Mouse (Mus musculus): Measurements from ENCODE around the gene Glyctk. TPM values are rescaled to one million over a fixed set of nuclear protein-coding genes. Genes with fewer than 3 reads are reported as not detected.

Gene Glyctk
- 26.7 TPM for polyA plus RNA-seq (2014; fragmentation: Illumina TruSeq; extraction: RNeasy Lipid Tissue Mini Kit (QIAGEN cat#74804); ENCODE audit: low read depth, low replicate concordance)

DNA sequence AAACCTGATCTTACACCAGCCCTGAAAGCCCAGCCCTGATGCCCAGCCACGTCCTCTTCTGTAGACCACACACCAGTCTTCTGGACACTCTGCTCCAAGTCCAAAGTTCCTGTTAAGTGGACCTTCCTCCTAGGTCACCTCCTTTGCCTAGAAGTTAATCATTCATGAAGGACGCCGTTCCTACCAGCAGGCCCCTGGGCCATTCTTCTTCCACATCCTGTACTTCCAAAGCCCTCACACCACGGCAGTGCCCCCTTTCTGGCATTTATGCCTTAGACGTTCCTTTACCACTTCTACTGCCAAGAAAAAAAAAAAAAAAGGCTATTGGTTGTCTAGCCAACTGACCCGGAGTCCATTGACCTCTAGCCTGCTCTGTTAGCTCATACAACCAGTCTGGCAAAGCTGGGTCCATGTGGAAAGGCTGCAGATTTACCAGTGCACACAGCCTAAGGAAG, at the start of gene Glyctk:
Gene Glyctk (minus strand): TSS at position 102 of the 455 bp plus-strand sequence.

DNA sequence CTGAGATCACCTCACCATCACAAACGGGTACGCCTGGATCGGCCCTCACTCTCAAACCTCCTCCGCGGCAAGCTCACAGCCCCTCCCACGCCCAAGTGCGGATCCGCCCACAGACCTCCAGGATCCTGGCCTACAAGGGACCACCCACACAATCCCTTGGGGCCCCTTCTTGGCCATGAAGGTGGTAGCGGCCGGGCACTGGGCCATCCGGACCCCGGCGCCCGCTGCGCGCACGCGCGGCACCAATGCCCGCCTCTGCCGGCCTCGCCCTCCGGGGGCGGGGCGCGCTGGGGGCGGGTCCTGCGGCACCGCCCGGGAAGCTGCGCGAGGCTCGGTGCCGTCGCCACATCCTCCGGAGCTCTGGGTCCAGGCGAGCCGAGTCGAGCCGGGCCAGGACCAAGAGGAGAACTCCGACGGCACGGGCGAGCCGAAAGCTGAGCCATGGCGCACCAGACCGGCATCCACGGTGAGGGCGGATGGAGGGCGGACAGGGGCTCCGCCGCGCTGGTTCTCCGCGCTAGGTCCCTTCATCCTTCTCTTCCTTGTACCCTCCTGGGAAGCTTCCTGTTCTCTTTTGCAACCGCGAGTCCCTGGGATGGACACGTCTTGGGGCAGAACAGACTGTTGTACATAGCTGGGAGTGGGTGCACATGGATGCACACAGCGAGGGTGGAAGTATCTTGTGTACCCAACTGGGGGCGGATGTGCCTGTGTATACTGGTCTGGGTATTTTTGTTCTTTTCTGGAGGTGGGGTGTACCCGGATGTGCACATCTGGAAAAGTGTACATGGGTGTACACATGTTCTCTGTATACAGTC, 45.1 kb upstream of the Glyctk start, which contains the start of gene Twf2:
Gene Twf2 (plus strand): TSS at position 290 of the 818 bp plus-strand sequence.

DNA sequence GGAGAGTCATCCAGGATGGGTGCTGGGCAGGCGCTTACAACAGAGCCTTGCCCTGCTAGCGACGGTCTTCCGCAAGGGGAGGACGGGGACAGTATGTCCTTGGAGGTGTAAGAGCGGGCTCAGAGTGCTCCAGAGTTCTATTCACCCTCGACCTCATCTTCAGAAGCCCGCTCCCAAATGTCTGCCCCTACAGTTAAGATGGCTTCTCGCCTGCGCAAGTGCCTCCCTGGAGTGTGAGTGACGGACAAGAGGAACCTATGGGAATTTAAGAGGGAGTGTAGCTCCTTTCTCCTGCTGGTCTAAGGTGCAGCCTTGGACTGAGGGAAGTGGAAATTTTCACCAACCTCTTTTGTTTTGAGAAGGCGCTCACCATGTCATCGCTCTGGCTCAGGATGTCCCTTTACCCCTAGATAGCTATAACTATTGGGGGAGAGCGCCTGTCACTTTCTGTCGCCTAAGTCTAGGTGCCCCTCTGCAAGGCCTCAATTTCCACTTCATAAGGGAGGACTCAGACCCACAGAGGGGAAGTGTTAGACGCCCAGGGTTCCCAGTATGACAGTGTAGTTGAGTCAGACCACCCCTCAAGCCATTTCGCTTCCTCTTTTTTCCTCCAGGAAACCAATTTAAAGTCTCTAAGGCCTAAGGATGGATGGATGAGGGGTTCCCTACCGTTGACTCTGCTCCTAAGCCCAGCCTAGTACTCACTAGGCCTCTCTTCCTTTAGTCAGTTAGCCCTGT, 41.8 kb upstream of the Glyctk start, which contains the start of gene Ppm1m:
Gene Ppm1m (minus strand): TSS at position 212 of the 738 bp plus-strand sequence.

DNA sequence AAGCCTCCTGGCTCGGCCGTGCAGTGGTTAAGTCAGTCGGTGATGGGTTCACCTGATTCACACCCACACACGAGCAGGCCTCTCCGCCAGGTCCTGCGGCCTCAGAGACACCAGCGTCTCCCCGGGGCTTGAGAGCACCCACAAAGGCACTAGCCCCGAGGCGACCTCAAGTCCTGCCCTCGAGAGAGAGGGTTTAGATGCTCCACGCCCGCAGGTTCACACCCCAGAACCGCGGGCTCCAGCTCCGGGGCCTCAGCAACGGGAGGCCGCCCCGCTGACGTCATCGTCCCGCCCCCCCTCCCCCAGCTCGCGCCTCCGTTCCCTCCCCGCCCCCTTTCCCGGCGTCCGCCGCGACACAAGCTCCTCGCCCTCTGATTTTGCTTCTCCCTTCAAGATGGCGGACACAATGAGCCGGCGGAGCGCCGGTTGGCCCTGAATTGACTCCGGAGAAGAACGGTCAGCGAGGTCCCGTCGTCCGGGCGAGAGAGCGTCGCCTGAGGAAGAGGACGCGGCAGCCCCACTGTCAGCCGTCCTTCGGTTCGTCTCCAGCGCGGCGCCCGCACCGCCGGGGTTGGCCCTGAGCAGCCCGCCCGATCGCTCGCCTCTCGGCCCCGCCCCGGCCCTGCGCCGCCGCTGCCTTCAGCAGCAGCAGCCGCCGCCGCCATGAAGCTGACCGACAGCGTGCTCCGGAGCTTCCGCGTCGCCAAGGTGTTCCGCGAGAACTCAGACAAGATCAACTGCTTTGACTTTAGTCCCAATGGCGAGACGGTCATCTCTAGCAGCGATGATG, 12.8 kb upstream of the Glyctk start, which contains the start of gene Wdr82:
Gene Wdr82 (plus strand): TSS at position 373 of the 790 bp plus-strand sequence.

Other genes with a start within 250 kb of the Glyctk start
- gene Col6a5, start 197.5 kb downstream of the Glyctk start, polyA plus RNA-seq (2014; fragmentation: Illumina TruSeq; extraction: RNeasy Lipid Tissue Mini Kit (QIAGEN cat#74804); ENCODE audit: low read depth, low replicate concordance) = 0.08 TPM
- not detected for gene Col6a4, start 61.4 kb downstream of the Glyctk start, polyA plus RNA-seq (2014; fragmentation: Illumina TruSeq; extraction: RNeasy Lipid Tissue Mini Kit (QIAGEN cat#74804); ENCODE audit: low read depth, low replicate concordance)
- gene Wdr82, start 12.8 kb upstream of the Glyctk start, polyA plus RNA-seq (2014; fragmentation: Illumina TruSeq; extraction: RNeasy Lipid Tissue Mini Kit (QIAGEN cat#74804); ENCODE audit: low read depth, low replicate concordance) = 43.1 TPM
- 2.5 TPM for gene Ppm1m, start 41.6 kb upstream of the Glyctk start, polyA plus RNA-seq (2014; fragmentation: Illumina TruSeq; extraction: RNeasy Lipid Tissue Mini Kit (QIAGEN cat#74804); ENCODE audit: low read depth, low replicate concordance)
- gene Twf2, start 45.0 kb upstream of the Glyctk start, polyA plus RNA-seq (2014; fragmentation: Illumina TruSeq; extraction: RNeasy Lipid Tissue Mini Kit (QIAGEN cat#74804); ENCODE audit: low read depth, low replicate concordance) = not detected
- not detected for gene Tlr9, start 64.5 kb upstream of the Glyctk start, polyA plus RNA-seq (2014; fragmentation: Illumina TruSeq; extraction: RNeasy Lipid Tissue Mini Kit (QIAGEN cat#74804); ENCODE audit: low read depth, low replicate concordance)
- 86.5 TPM for gene Alas1, start 90.5 kb upstream of the Glyctk start, polyA plus RNA-seq (2014; fragmentation: Illumina TruSeq; extraction: RNeasy Lipid Tissue Mini Kit (QIAGEN cat#74804); ENCODE audit: low read depth, low replicate concordance)
- 0.34 TPM for gene Poc1a, start 122.9 kb upstream of the Glyctk start, polyA plus RNA-seq (2014; fragmentation: Illumina TruSeq; extraction: RNeasy Lipid Tissue Mini Kit (QIAGEN cat#74804); ENCODE audit: low read depth, low replicate concordance)
- gene Dusp7, start 210.5 kb upstream of the Glyctk start, polyA plus RNA-seq (2014; fragmentation: Illumina TruSeq; extraction: RNeasy Lipid Tissue Mini Kit (QIAGEN cat#74804); ENCODE audit: low read depth, low replicate concordance) = 2.9 TPM

All from liver, adult 10 weeks (tissue).